Mouse (Mus musculus) intestine, embryonic 14.5 days (tissue): ENCODE results near the gene Ascc1. TPM values are rescaled to one million over a fixed set of nuclear protein-coding genes. Genes with fewer than 3 reads are reported as not detected.

ENCODE experiments used
- ATAC-seq: fragments of 200-750 bp; cut with Nextera tagmentation; replicated peaks from 2 replicates; pipeline ENCODE4 v1.8.0; 2017; ENCODE audit warnings: low read depth, moderate number of reproducible peaks, moderate TSS enrichment, moderate library complexity; ENCODE audit not compliant: low FRiP score, low TSS enrichment
- DNase-seq: peaks from one replicate; pipeline ENCODE4 v3.0.0-alpha.2; 2018; ENCODE audit warnings: low spot score
- H3K27ac ChIP-seq: fragments of 300-500 bp; sonication (generic); 2 replicates; pipeline ENCODE4 v1.5.1; 2014; ENCODE audit warnings: low read depth, mild to moderate bottlenecking, control low read depth
- H3K27me3 ChIP-seq: fragments of 300-500 bp; sonication (generic); replicated peaks from 2 replicates; pipeline ENCODE4 v1.6.1; 2014; ENCODE audit warnings: low read length, control low read depth; ENCODE audit not compliant: control insufficient read depth, insufficient read depth
- H3K36me3 ChIP-seq: fragments of 300-500 bp; sonication (generic); 2 replicates; pipeline ENCODE4 v1.6.1; 2014; ENCODE audit warnings: low read length, control low read depth; ENCODE audit not compliant: control insufficient read depth, insufficient read depth
- H3K4me1 ChIP-seq: fragments of 300-500 bp; sonication (generic); replicated peaks from 2 replicates; pipeline ENCODE4 v1.6.1; 2014; ENCODE audit warnings: low read length, control low read depth, mixed read lengths; ENCODE audit not compliant: control insufficient read depth, insufficient read depth
- H3K4me2 ChIP-seq: fragments of 300-500 bp; sonication (generic); 2 replicates; pipeline ENCODE4 v1.6.1; 2014; ENCODE audit warnings: low read length
- H3K4me3 ChIP-seq: fragments of 300-500 bp; sonication (generic); 2 replicates; pipeline ENCODE4 v1.5.1; 2014; ENCODE audit warnings: low read depth, low read length, control low read depth, mixed read lengths
- H3K9ac ChIP-seq: fragments of 300-500 bp; sonication (generic); 2 replicates; pipeline ENCODE4 v1.6.1; 2014; ENCODE audit warnings: mild to moderate bottlenecking, low read length
- H3K9me3 ChIP-seq: fragments of 300-500 bp; sonication (generic); 2 replicates; pipeline ENCODE4 v1.6.1; 2016; ENCODE audit warnings: low read length, control low read depth; ENCODE audit not compliant: control insufficient read depth
- WGBS: fragments of 180-500 bp; shearing (Covaris S2); extraction: QIAGEN DNeasy Blood & Tissue Kit; methylation state at CpG from one replicate; pipeline ENCODE4 v1.1.7; 2014; 5-methylcytosine and 5-hydroxymethylcytosine counted together
- polyA plus RNA-seq: library from polyadenylated mRNA; unstranded; fragments of >200 nt; fragmentation: Nextera tagmentation; extraction: Ambion mirVana; gene quantifications from 2 replicates; pipeline ENCODE4 v1.2.1, GENCODE M21; 2014

Gene Ascc1
- polyA plus RNA-seq, 1 experiment from 2014 or later, result 48.2 TPM

- WGBS, result 86% methylated on average over 9 of the region's 9 CpGs
- no peak for ATAC-seq
Measured at GRCm38 (mm10) chr10:60113965-60114690, 111.5 kb downstream of the Ascc1 start.

GRCm38 (mm10) chr10:60115345-60116185 is 113.0 kb downstream of the Ascc1 start:
- WGBS, result 13% methylated on average over 14 of the region's 14 CpGs
- Histone ChIP-seq H3K36me3 (no peaks in the 10 kb centered on the region), H3K27ac (no peak overlapping the region), H3K27me3 (no peaks in the 10 kb centered on the region), H3K9me3 (no peaks in the 10 kb centered on the region), H3K4me1 (peaks cover 6% of the 10 kb centered on the region; the same call in 1 of the 2 replicates), H3K9ac (no peak overlapping the region), H3K4me3 (no peak overlapping the region), H3K4me2 (peak overlapping the region; percentile 26)
- ATAC-seq (no peak), DNase-seq (no peak)

More at GRCm38 (mm10) chr10:60113965-60114690, 111.5 kb downstream of the Ascc1 start:
- 0 out of 2 replicates have a peak, but pooled peaks cover 6% of the 10 kb centered on the region for H3K4me1 ChIP-seq
- peaks cover 7% of the 10 kb centered on the region; the same call in 1 of the 2 replicates for H3K27me3 ChIP-seq
- no peak overlapping the region for H3K27ac ChIP-seq
- DNase-seq, result no peak
- no peaks in the 10 kb centered on the region for H3K9me3 ChIP-seq
- H3K36me3 ChIP-seq, result no peaks in the 10 kb centered on the region
- no peak overlapping the region for H3K4me3 ChIP-seq
- H3K4me2 ChIP-seq, result no peak overlapping the region
- H3K9ac ChIP-seq, result no peak overlapping the region

GRCm38 (mm10) chr10:60116997-60117396 is 114.4 kb downstream of the Ascc1 start:
- H3K9ac ChIP-seq, result no peak overlapping the region
- 45% methylated on average over 4 of the region's 4 CpGs for WGBS
- ATAC-seq, result no peak
- no peak overlapping the region for H3K27ac ChIP-seq
- H3K9me3 ChIP-seq, result no peaks in the 10 kb centered on the region
- no peaks in the 10 kb centered on the region for H3K36me3 ChIP-seq
- DNase-seq, result no peak
- peaks cover 6% of the 10 kb centered on the region; the same call in 1 of the 2 replicates for H3K4me1 ChIP-seq
- no peaks in the 10 kb centered on the region for H3K27me3 ChIP-seq
- no peak overlapping the region for H3K4me2 ChIP-seq
- no peak overlapping the region for H3K4me3 ChIP-seq

- Histone ChIP-seq H3K36me3 (no peaks in the 10 kb centered on the region), H3K27ac (no peak overlapping the region), H3K9me3 (no peaks in the 10 kb centered on the region), H3K9ac (no peak overlapping the region), H3K4me1 (peaks cover 6% of the 10 kb centered on the region; the same call in 1 of the 2 replicates), H3K4me2 (no peak overlapping the region), H3K27me3 (no peaks in the 10 kb centered on the region), H3K4me3 (no peak overlapping the region)
- no peak for ATAC-seq
- WGBS, result 68% methylated on average over 7 of the region's 7 CpGs
- no peak for DNase-seq
Measured at GRCm38 (mm10) chr10:60118464-60118863, 115.9 kb downstream of the Ascc1 start.

- Histone ChIP-seq H3K4me1 (peaks cover 1% of the 10 kb centered on the region; the same call in 1 of the 2 replicates), H3K9me3 (no peaks in the 10 kb centered on the region)
- no peak for ATAC-seq
Measured at GRCm38 (mm10) chr10:60120630-60121029, 118.0 kb downstream of the Ascc1 start.

GRCm38 (mm10) chr10:60124078-60124477 is 121.5 kb downstream of the Ascc1 start:
- Histone ChIP-seq H3K9ac (no peak overlapping the region), H3K4me3 (no peak overlapping the region), H3K4me2 (no peak overlapping the region), H3K36me3 (no peaks in the 10 kb centered on the region), H3K4me1 (no peaks in the 10 kb centered on the region; the same call in 1 of the 2 replicates), H3K9me3 (no peaks in the 10 kb centered on the region), H3K27me3 (no peaks in the 10 kb centered on the region), H3K27ac (no peak overlapping the region)
- ATAC-seq, result no peak
- 68% methylated on average over 6 of the region's 6 CpGs for WGBS
- DNase-seq, result no peak

More at GRCm38 (mm10) chr10:60120630-60121029, 118.0 kb downstream of the Ascc1 start:
- Histone ChIP-seq H3K27ac (no peak overlapping the region), H3K4me2 (no peak overlapping the region), H3K27me3 (no peaks in the 10 kb centered on the region), H3K9ac (no peak overlapping the region), H3K36me3 (no peaks in the 10 kb centered on the region), H3K4me3 (no peak overlapping the region)
- WGBS, result 79% methylated on average over 4 of the region's 4 CpGs
- DNase-seq, result no peak

- H3K4me2 ChIP-seq, result peak overlapping the region; percentile 22; the same call in 1 of the 2 replicates
- no peaks in the 10 kb centered on the region; the same call in 1 of the 2 replicates for H3K4me1 ChIP-seq
- no peaks in the 10 kb centered on the region for H3K9me3 ChIP-seq
- no peak overlapping the region for H3K27ac ChIP-seq
- no peak overlapping the region for H3K9ac ChIP-seq
- no peak overlapping the region; the same call in 1 of the 2 replicates for H3K4me3 ChIP-seq
- no peaks in the 10 kb centered on the region for H3K36me3 ChIP-seq
- ATAC-seq (peak; percentile 64; the same call in 1 of the 2 replicates), DNase-seq (peak; percentile 58)
- WGBS, result 24% methylated on average over 21 of the region's 22 CpGs
- H3K27me3 ChIP-seq, result no peaks in the 10 kb centered on the region
Measured at GRCm38 (mm10) chr10:60125529-60126327, 123.1 kb downstream of the Ascc1 start.

GRCm38 (mm10) chr10:60128287-60128686 is 125.7 kb downstream of the Ascc1 start:
- H3K4me1 ChIP-seq, result peaks cover 2% of the 10 kb centered on the region; the same call in 1 of the 2 replicates
- no peaks in the 10 kb centered on the region for H3K36me3 ChIP-seq
- H3K27me3 ChIP-seq, result no peaks in the 10 kb centered on the region
- no peak for ATAC-seq
- no peak overlapping the region for H3K4me2 ChIP-seq
- no peak overlapping the region for H3K9ac ChIP-seq
- H3K4me3 ChIP-seq, result no peak overlapping the region
- 90% methylated on average over 9 of the region's 9 CpGs for WGBS
- H3K9me3 ChIP-seq, result no peaks in the 10 kb centered on the region
- DNase-seq, result no peak
- no peak overlapping the region for H3K27ac ChIP-seq
